Mouse (Mus musculus): ENCODE measurements around the gene Tacc2. TPM values are rescaled to one million over a fixed set of nuclear protein-coding genes. Genes with fewer than 3 reads are reported as not detected.

The Tacc2 gene
- 15.1 and 16.8 TPM in 2 replicates for polyA plus RNA-seq (2021; fragmentation: Nextera tagmentation)
- long read RNA-seq, experiment 1, partial matches to known transcripts = 16 of 26 reads
- long read RNA-seq, experiment 1, other reads (novel, unspliced or antisense) = 9 of 26 reads
- long read RNA-seq, experiment 2, transcript Tacc2-213 (1 exons, 2,248 nt) = major isoform, 9 of 133 reads
- long read RNA-seq, experiment 2, partial matches to known transcripts = 32 of 133 reads
- long read RNA-seq, experiment 2, other reads (novel, unspliced or antisense) = 89 of 133 reads

GRCm38 (mm10) chr7:130577388-130578003, at the start of gene Tacc2:
TSS of gene Tacc2 (plus strand) at chr7:130577438.

GRCm38 (mm10) chr7:130572821-130573220, 4.4 kb upstream of the Tacc2 start, which contains the start of gene Nsmce4a:
TSS of gene Nsmce4a (minus strand) at chr7:130573118.

GRCm38 (mm10) chr7:130773914-130774630, 196.8 kb downstream of the Tacc2 start, which contains the start of gene Btbd16:
TSS of gene Btbd16 (plus strand) at chr7:130774069.

Other genes with a start within 250 kb of the Tacc2 start
- 66.1 and 70.2 TPM in 2 replicates for gene Ate1, start 57.1 kb upstream of the Tacc2 start, polyA plus RNA-seq (2021; fragmentation: Nextera tagmentation)
- 13.9 and 16.8 TPM in 2 replicates for gene Nsmce4a, start 4.3 kb upstream of the Tacc2 start, polyA plus RNA-seq (2021; fragmentation: Nextera tagmentation)
- gene Btbd16, start 196.6 kb downstream of the Tacc2 start, polyA plus RNA-seq (2021; fragmentation: Nextera tagmentation) = 0.19 and 0.45 TPM in 2 replicates

Data from layer of hippocampus, adult 6 months (tissue).